Mouse (Mus musculus) stomach, postnatal 0 days (tissue): ENCODE results near the gene Nup43.
"Not testable (repeated sequence)": the region's sequence is repeated elsewhere in the genome, so short reads cannot be mapped to it uniquely, and the experiment has no call there.

Source experiments
- CTCF ChIP-seq: IDR thresholded peaks from 2 replicates; pipeline ENCODE4 v1.5.1; 2016; ENCODE audit warnings: antibody characterized with exemption, low read depth, mild to moderate bottlenecking, moderate library complexity
- EP300 ChIP-seq: optimal IDR thresholded peaks from 2 replicates; pipeline ENCODE3; 2016; ENCODE audit warnings: antibody characterized with exemption

GRCm38 (mm10) chr10:7617556-7617955 lies 49.7 kb upstream of the Nup43 start:
- not testable (repeated sequence) for TF ChIP-seq EP300, CTCF
